Mouse (Mus musculus) myocyte (in vitro differentiated cells): ENCODE measurements at regions not wholly inside any gene's neighbourhood (a gene's known extent, or its start where the extent isn't known, plus 50 kb on each side); places are given as distances from the start of the nearest gene placed in this dataset.

Source experiments
- H3K27me3 ChIP-seq: one replicate; pipeline ENCODE4 v1.6.1; 2011; ENCODE audit not compliant: control insufficient read depth, insufficient read depth, insufficient read length
- H3K36me3 ChIP-seq: one replicate; pipeline ENCODE4 v1.6.1; 2011; ENCODE audit not compliant: control insufficient read depth, insufficient read depth
- H3K4me2 ChIP-seq: one replicate; pipeline ENCODE4 v1.6.1; 2011; ENCODE audit warnings: low read depth, control low read depth
- H3K4me3 ChIP-seq: one replicate; pipeline ENCODE4 v1.5.1; 2011; ENCODE audit warnings: mild to moderate bottlenecking, control low read depth, moderate library complexity
- H3K79me2 ChIP-seq: one replicate; pipeline ENCODE4 v1.6.1; 2011; ENCODE audit not compliant: control insufficient read depth, insufficient read depth
- H3ac ChIP-seq: one replicate; pipeline ENCODE4 v1.6.1; 2011; ENCODE audit not compliant: control insufficient read depth, insufficient read length
- CEBPB ChIP-seq: IDR thresholded peaks from 2 replicates; pipeline ENCODE4 v1.6.1; 2011; ENCODE audit warnings: mild to moderate bottlenecking, moderate library complexity; ENCODE audit not compliant: poor library complexity, insufficient read depth, severe bottlenecking
- E2F4 ChIP-seq: IDR thresholded peaks from one replicate; pipeline ENCODE4 v1.6.1; 2011; ENCODE audit warnings: mild to moderate bottlenecking, control low read depth, moderate library complexity; ENCODE audit not compliant: insufficient read depth
- MAX ChIP-seq: IDR thresholded peaks from one replicate; pipeline ENCODE4 v1.6.1; 2011; ENCODE audit warnings: low read depth, mild to moderate bottlenecking, control low read depth
- MYOD1 ChIP-seq, 3 experiments: IDR thresholded peaks; one replicate each; pipeline ENCODE4 v1.6.1; 2011; ENCODE audit warnings: control low read depth in 2 of 3, low read depth in 2 of 3, mild to moderate bottlenecking in 2 of 3, moderate library complexity in 1 of 3; ENCODE audit not compliant: insufficient read length in 2 of 3, control insufficient read depth in 1 of 3
- MYOG ChIP-seq, 3 experiments: IDR thresholded peaks; one replicate each; pipeline ENCODE4 v1.6.1; 2011; ENCODE audit warnings: control low read depth in 2 of 3, low read depth in 2 of 3, mild to moderate bottlenecking in 2 of 3; ENCODE audit not compliant: insufficient read length in 2 of 3, control insufficient read depth in 1 of 3, insufficient read depth in 1 of 3
- POLR2A ChIP-seq: IDR thresholded peaks from one replicate; pipeline ENCODE4 v1.6.1; 2011; ENCODE audit warnings: low read depth, mild to moderate bottlenecking, control low read depth, moderate library complexity; ENCODE audit not compliant: insufficient read length
- POLR2AphosphoS2 ChIP-seq: IDR thresholded peaks from one replicate; pipeline ENCODE4 v1.6.1; 2011; ENCODE audit warnings: low read depth, control low read depth; ENCODE audit not compliant: insufficient read length
- REST ChIP-seq: IDR thresholded peaks from one replicate; pipeline ENCODE4 v1.6.1; 2011; ENCODE audit warnings: mild to moderate bottlenecking, control low read depth, moderate library complexity; ENCODE audit not compliant: insufficient read depth, insufficient read length
- SRF ChIP-seq: IDR thresholded peaks from one replicate; pipeline ENCODE4 v1.6.1; 2011; ENCODE audit warnings: low read depth; ENCODE audit not compliant: control insufficient read depth, insufficient read length
- TCF12 ChIP-seq: IDR thresholded peaks from one replicate; pipeline ENCODE4 v1.6.1; 2011; ENCODE audit warnings: mild to moderate bottlenecking, control low read depth; ENCODE audit not compliant: poor library complexity, insufficient read depth, severe bottlenecking
- TCF3 ChIP-seq: IDR thresholded peaks from one replicate; pipeline ENCODE4 v1.6.1; 2011; ENCODE audit warnings: low read depth, control low read depth; ENCODE audit not compliant: insufficient read length
- USF1 ChIP-seq: IDR thresholded peaks from one replicate; pipeline ENCODE4 v1.6.1; 2011; ENCODE audit warnings: low read depth, mild to moderate bottlenecking, control low read depth, moderate library complexity

DNA sequence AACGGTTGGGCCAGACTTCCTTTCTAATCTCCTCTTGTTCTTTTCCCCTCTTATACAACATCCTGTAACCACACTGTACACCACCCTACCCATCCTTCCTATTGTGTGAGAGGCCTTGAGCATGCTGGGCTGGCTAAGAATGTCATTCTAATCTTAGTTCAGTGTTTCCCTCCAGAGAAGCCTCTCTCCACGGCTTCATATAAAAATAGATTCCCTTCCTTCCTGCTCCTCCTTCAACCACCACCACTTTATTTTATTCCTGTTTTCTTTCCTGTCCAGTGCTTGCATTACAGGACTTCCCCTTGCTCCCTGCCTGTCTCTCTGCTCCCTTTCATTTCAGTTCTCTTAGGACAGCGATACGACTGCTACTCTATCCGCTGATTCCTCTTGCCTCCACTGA lies 109.5 kb downstream of the Tmem38b start:
- Histone ChIP-seq H3K4me3 (no peak overlapping the region), H3ac (no peak overlapping the region), H3K79me2 (no peaks in the 10 kb centered on the region), H3K4me2 (no peak overlapping the region), H3K27me3 (no peaks in the 10 kb centered on the region), H3K36me3 (no peaks in the 10 kb centered on the region)
- TF ChIP-seq REST, result no peak
- no peak for TF ChIP-seq E2F4
- TF ChIP-seq POLR2AphosphoS2, result no peak
- TF ChIP-seq TCF3, result no peak
- no peak for TF ChIP-seq POLR2A

DNA sequence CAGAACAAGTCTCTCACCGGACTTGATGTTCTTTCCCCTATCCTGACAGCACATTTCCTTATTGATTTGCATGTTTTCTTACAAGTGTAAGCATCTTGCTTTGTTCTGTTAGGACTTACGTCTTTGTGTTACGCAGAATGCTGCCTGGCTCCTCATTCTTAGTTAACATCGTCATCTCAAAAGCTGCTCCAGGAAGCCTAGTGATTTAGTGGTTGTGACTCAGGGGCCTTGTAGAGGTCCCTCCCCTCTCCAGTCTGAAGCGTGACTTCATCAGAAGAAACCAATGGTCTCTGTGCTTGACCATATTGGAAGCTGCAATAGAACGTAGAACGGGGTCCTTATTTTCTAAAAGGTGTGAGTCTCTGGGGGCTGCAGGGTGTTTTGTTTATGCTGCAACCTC lies 122.9 kb downstream of the Tmem38b start:
- no peak overlapping the region for H3K4me2 ChIP-seq
- H3K36me3 ChIP-seq, result no peaks in the 10 kb centered on the region
- no peaks in the 10 kb centered on the region for H3K79me2 ChIP-seq
- no peaks in the 10 kb centered on the region for H3K27me3 ChIP-seq
- no peak overlapping the region for H3ac ChIP-seq
- TF ChIP-seq E2F4 (no peak), MAX (no peak), TCF12 (no peak), USF1 (no peak), SRF (no peak), POLR2AphosphoS2 (no peak), MYOD1 (IDR thresholded peaks at IDR 0.05; ENCODE audit: control insufficient read depth in 1 of 3, insufficient read length in 2 of 3, low read depth in 2 of 3) (no peak), TCF3 (no peak), MYOG (IDR thresholded peaks at IDR 0.05; ENCODE audit: control insufficient read depth in 1 of 3, insufficient read depth in 1 of 3, insufficient read length in 2 of 3, low read depth in 2 of 3) (no peak)
- H3K4me3 ChIP-seq, result no peak overlapping the region

DNA sequence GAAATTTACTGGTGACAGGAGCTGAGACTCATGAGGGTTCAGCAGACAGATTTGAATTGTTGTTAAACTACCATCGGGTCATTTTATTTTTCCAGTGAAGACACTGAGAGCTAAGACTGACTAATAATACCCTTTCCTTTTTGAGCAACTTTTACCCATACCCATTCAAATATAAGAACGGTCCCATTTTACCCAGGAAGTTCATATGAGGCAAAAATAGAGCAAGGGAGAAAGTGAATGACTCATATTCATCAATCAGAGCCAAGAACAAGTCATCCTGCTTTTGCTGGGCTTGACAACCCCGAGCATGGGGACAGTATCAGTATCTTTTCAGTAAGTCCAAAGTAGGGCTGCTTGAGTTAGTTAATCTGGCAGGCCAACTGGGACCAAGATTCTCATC lies 123.3 kb downstream of the Tmem38b start:
- no peaks in the 10 kb centered on the region for H3K79me2 ChIP-seq
- H3K4me3 ChIP-seq, result no peak overlapping the region
- no peaks in the 10 kb centered on the region for H3K36me3 ChIP-seq
- H3ac ChIP-seq, result no peak overlapping the region
- TF ChIP-seq TCF3 (no peak), TCF12 (no peak), POLR2AphosphoS2 (no peak), E2F4 (no peak), REST (no peak), USF1 (no peak), SRF (no peak), MYOD1 (IDR thresholded peaks at IDR 0.05; ENCODE audit: control insufficient read depth in 1 of 3, insufficient read length in 2 of 3, low read depth in 2 of 3) (no peak), MAX (no peak), CEBPB (no peak), MYOG (IDR thresholded peaks at IDR 0.05; ENCODE audit: control insufficient read depth in 1 of 3, insufficient read depth in 1 of 3, insufficient read length in 2 of 3, low read depth in 2 of 3) (no peak), POLR2A (no peak)
- H3K4me2 ChIP-seq, result no peak overlapping the region
- H3K27me3 ChIP-seq, result no peaks in the 10 kb centered on the region

DNA sequence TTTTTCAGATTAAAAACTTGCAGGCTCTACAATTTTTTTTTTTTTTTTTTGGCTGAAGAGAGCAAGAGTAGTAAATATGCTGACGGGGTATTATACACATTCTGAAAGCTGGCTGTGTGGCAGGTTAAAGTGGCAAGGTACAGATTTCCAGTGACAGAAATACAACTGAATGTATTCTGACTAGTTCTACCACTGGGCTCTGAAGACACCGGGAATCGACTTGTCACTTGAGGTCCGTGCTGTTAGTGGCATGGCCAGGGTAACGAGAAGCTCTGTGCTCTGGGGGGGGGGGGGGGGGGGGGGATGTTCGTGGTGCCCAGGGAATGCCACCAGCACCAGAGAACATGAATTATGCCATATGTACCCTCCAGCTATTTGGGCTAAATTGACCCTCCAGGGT lies 124.7 kb downstream of the Tmem38b start:
- TF ChIP-seq MAX, result no peak
- TF ChIP-seq CEBPB, result no peak
- TF ChIP-seq REST, result no peak
- TF ChIP-seq SRF, result no peak
- TF ChIP-seq POLR2A, result no peak
- TF ChIP-seq TCF3, result no peak
- no peak for TF ChIP-seq POLR2AphosphoS2
- TF ChIP-seq USF1, result no peak
- no peak for TF ChIP-seq TCF12
- TF ChIP-seq MYOG (IDR thresholded peaks at IDR 0.05; ENCODE audit: control insufficient read depth in 1 of 3, insufficient read depth in 1 of 3, insufficient read length in 2 of 3, low read depth in 2 of 3), result no peak
- TF ChIP-seq MYOD1 (IDR thresholded peaks at IDR 0.05; ENCODE audit: control insufficient read depth in 1 of 3, insufficient read length in 2 of 3, low read depth in 2 of 3), result no peak
- TF ChIP-seq E2F4, result no peak
- Histone ChIP-seq H3K4me2 (no peak overlapping the region), H3K4me3 (no peak overlapping the region), H3K36me3 (no peaks in the 10 kb centered on the region), H3ac (no peak overlapping the region), H3K27me3 (no peaks in the 10 kb centered on the region), H3K79me2 (no peaks in the 10 kb centered on the region)

DNA sequence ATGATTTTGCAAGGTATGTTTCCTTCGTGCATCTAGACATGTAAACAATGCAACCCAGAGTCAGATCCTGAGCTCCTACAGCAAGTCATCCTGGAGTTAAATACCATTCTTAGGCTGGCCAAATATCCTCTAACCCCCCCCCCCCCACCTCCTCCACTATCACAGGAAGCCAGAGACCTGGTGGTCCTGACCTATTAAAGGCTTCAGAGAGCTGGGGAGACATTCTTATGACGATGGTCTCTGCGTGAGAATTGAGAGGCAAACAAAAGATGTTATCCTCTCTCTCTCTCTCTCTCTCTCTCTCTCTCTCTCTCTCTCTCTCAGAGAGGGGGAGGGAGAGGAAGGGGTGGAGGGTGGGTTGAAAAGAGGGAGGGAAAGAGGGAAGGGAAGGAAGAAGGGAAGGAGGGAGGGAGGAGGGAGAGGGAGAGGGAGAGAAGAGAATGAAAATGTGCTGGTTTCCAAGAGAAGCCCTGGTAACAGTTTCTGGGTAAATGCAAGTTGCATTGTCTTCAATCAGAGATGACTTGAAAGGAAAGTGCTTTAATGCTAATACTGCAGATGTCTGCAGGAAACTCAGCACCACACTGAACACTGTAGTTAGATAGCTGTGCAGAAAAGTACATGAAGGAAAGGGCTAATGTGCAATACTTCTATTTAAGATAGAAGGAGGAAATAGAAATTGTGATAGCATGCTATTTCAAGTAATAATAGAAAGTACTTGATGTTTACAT lies 125.3 kb downstream of the Tmem38b start:
- H3K79me2 ChIP-seq, result no peaks in the 10 kb centered on the region

More for the DNA sequence above, 125.3 kb downstream of the Tmem38b start:
- no peak overlapping the region for H3K4me2 ChIP-seq
- H3ac ChIP-seq, result no peak overlapping the region
- TF ChIP-seq MYOG (IDR thresholded peaks at IDR 0.05; ENCODE audit: control insufficient read depth in 1 of 3, insufficient read depth in 1 of 3, insufficient read length in 2 of 3, low read depth in 2 of 3) (no peak), POLR2AphosphoS2 (no peak), TCF12 (no peak), MYOD1 (IDR thresholded peaks at IDR 0.05; ENCODE audit: control insufficient read depth in 1 of 3, insufficient read length in 2 of 3, low read depth in 2 of 3) (no peak), TCF3 (no peak), REST (no peak), SRF (no peak), USF1 (no peak)
- H3K4me3 ChIP-seq, result no peak overlapping the region
- no peaks in the 10 kb centered on the region for H3K36me3 ChIP-seq
- no peaks in the 10 kb centered on the region for H3K27me3 ChIP-seq
